Mouse (Mus musculus) kidney, embryonic 15.5 days (tissue): ENCODE results near the gene Nln. TPM values are rescaled to one million over a fixed set of nuclear protein-coding genes. Genes with fewer than 3 reads are reported as not detected.

Source experiments
- ATAC-seq: fragments of 200-750 bp; cut with Nextera tagmentation; replicated peaks from 2 replicates; pipeline ENCODE4 v1.8.0; 2017; ENCODE audit warnings: moderate TSS enrichment; ENCODE audit not compliant: low FRiP score
- H3K27ac ChIP-seq: fragments of 300-500 bp; sonication (generic); 2 replicates; pipeline ENCODE4 v1.5.1; 2015; ENCODE audit warnings: mild to moderate bottlenecking, inconsistent platforms
- H3K27me3 ChIP-seq: fragments of 300-500 bp; sonication (generic); 2 replicates; pipeline ENCODE4 v1.6.1; 2015; ENCODE audit warnings: inconsistent platforms
- H3K36me3 ChIP-seq: fragments of 300-500 bp; sonication (generic); 2 replicates; pipeline ENCODE4 v1.6.1; 2015; ENCODE audit warnings: inconsistent platforms
- H3K4me1 ChIP-seq: fragments of 300-500 bp; sonication (generic); 2 replicates; pipeline ENCODE4 v1.6.1; 2015; ENCODE audit warnings: inconsistent platforms
- H3K4me2 ChIP-seq: fragments of 300-500 bp; sonication (generic); 2 replicates; pipeline ENCODE4 v1.6.1; 2015; ENCODE audit warnings: moderate library complexity, mild to moderate bottlenecking, inconsistent platforms
- H3K4me3 ChIP-seq: fragments of 300-500 bp; sonication (generic); replicated peaks from 2 replicates; pipeline ENCODE4 v1.5.1; 2015; ENCODE audit warnings: mild to moderate bottlenecking, inconsistent platforms
- H3K9ac ChIP-seq: fragments of 300-500 bp; sonication (generic); 2 replicates; pipeline ENCODE4 v1.6.1; 2015; ENCODE audit warnings: mild to moderate bottlenecking, inconsistent platforms
- H3K9me3 ChIP-seq: fragments of 300-500 bp; sonication (generic); replicated peaks from 2 replicates; pipeline ENCODE4 v1.6.1; 2016; ENCODE audit warnings: inconsistent platforms
- WGBS: fragments of 180-500 bp; shearing (Covaris S2); methylation state at CpG from one replicate; pipeline ENCODE4 v1.1.7; 2015; ENCODE audit warnings: mixed read lengths; 5-methylcytosine and 5-hydroxymethylcytosine counted together
- polyA plus RNA-seq: library from polyadenylated mRNA; unstranded; fragments of >200 nt; fragmentation: Nextera tagmentation; extraction: Ambion mirVana; gene quantifications from 2 replicates; pipeline ENCODE4 v1.2.1, GENCODE M21; 2015

The Nln gene
- polyA plus RNA-seq, 1 experiment from 2014 or later = 18.6 TPM

GRCm38 (mm10) chr13:104061975-104062750 lies 47.3 kb downstream of the Nln start:
- no peaks in the 10 kb centered on the region for H3K27me3 ChIP-seq
- H3K4me1 ChIP-seq = no peaks in the 10 kb centered on the region
- no peak overlapping the region for H3K4me3 ChIP-seq
- H3K36me3 ChIP-seq = peaks cover 16% of the 10 kb centered on the region
- 32% methylated on average over 2 of the region's 2 CpGs for WGBS
- no peak overlapping the region; the same call in 1 of the 2 replicates for H3K27ac ChIP-seq
- no peak overlapping the region for H3K4me2 ChIP-seq
- no peaks in the 10 kb centered on the region for H3K9me3 ChIP-seq
- H3K9ac ChIP-seq = no peak overlapping the region
- no peak for ATAC-seq

- ATAC-seq = no peak
- H3K4me3 ChIP-seq = no peak overlapping the region
- H3K9ac ChIP-seq = no peak overlapping the region
- 84% methylated on average over 1 of the region's 1 CpGs for WGBS
- no peak overlapping the region for H3K27ac ChIP-seq
- H3K36me3 ChIP-seq = peaks cover 23% of the 10 kb centered on the region
- H3K9me3 ChIP-seq = no peaks in the 10 kb centered on the region
- H3K4me1 ChIP-seq = no peaks in the 10 kb centered on the region
- no peak overlapping the region for H3K4me2 ChIP-seq
- H3K27me3 ChIP-seq = no peaks in the 10 kb centered on the region
Measured at GRCm38 (mm10) chr13:104060231-104060630, 49.2 kb downstream of the Nln start.

GRCm38 (mm10) chr13:104059536-104059935 lies 49.9 kb downstream of the Nln start:
- Histone ChIP-seq H3K9ac (no peak overlapping the region), H3K27ac (no peak overlapping the region), H3K4me1 (no peaks in the 10 kb centered on the region), H3K27me3 (no peaks in the 10 kb centered on the region), H3K9me3 (no peaks in the 10 kb centered on the region), H3K36me3 (peaks cover 23% of the 10 kb centered on the region), H3K4me3 (no peak overlapping the region), H3K4me2 (no peak overlapping the region)
- no peak for ATAC-seq
- 87% methylated on average over 4 of the region's 4 CpGs for WGBS

- Histone ChIP-seq H3K4me2 (no peak overlapping the region), H3K4me1 (no peaks in the 10 kb centered on the region), H3K36me3 (peaks cover 19% of the 10 kb centered on the region), H3K9ac (no peak overlapping the region), H3K9me3 (no peaks in the 10 kb centered on the region), H3K4me3 (no peak overlapping the region), H3K27me3 (no peaks in the 10 kb centered on the region), H3K27ac (no peak overlapping the region)
- no peak for ATAC-seq
- WGBS = 85% methylated on average over 9 of the region's 9 CpGs
Measured at GRCm38 (mm10) chr13:104058761-104059160, 50.7 kb downstream of the Nln start.

- Histone ChIP-seq H3K27me3 (no peaks in the 10 kb centered on the region), H3K9me3 (no peaks in the 10 kb centered on the region), H3K4me1 (no peaks in the 10 kb centered on the region), H3K9ac (no peak overlapping the region), H3K4me2 (no peak overlapping the region), H3K36me3 (peaks cover 19% of the 10 kb centered on the region; the same call in 1 of the 2 replicates), H3K27ac (no peak overlapping the region), H3K4me3 (no peak overlapping the region)
- WGBS = 61% methylated on average over 9 of the region's 9 CpGs
- no peak for ATAC-seq
Measured at GRCm38 (mm10) chr13:104052271-104052753, 57.1 kb downstream of the Nln start.

GRCm38 (mm10) chr13:104048835-104049234 lies 60.6 kb downstream of the Nln start:
- 68% methylated on average over 3 of the region's 3 CpGs for WGBS
- H3K27ac ChIP-seq = no peak overlapping the region
- ATAC-seq = peak; percentile 54; the same call in 1 of the 2 replicates
- no peak overlapping the region for H3K4me3 ChIP-seq
- no peaks in the 10 kb centered on the region for H3K27me3 ChIP-seq
- H3K9me3 ChIP-seq = no peaks in the 10 kb centered on the region
- H3K4me1 ChIP-seq = 0 out of 2 replicates have a peak, but pooled peaks cover 4% of the 10 kb centered on the region
- no peak overlapping the region for H3K9ac ChIP-seq
- H3K36me3 ChIP-seq = peaks cover 12% of the 10 kb centered on the region; the same call in 1 of the 2 replicates
- no peak overlapping the region for H3K4me2 ChIP-seq

- no peak overlapping the region for H3K4me2 ChIP-seq
- H3K27ac ChIP-seq = no peak overlapping the region
- H3K9ac ChIP-seq = no peak overlapping the region
- H3K27me3 ChIP-seq = no peaks in the 10 kb centered on the region
- 0 out of 2 replicates have a peak, but pooled peaks cover 2% of the 10 kb centered on the region for H3K36me3 ChIP-seq
- no peak for ATAC-seq
- 69% methylated on average over 4 of the region's 4 CpGs for WGBS
- no peak overlapping the region for H3K4me3 ChIP-seq
- no peaks in the 10 kb centered on the region for H3K9me3 ChIP-seq
- peaks cover 12% of the 10 kb centered on the region for H3K4me1 ChIP-seq
Measured at GRCm38 (mm10) chr13:104045108-104045507, 64.3 kb downstream of the Nln start.

GRCm38 (mm10) chr13:104044332-104044731 lies 65.1 kb downstream of the Nln start:
- Histone ChIP-seq H3K4me1 (peaks cover 16% of the 10 kb centered on the region), H3K4me2 (no peak overlapping the region), H3K9ac (no peak overlapping the region), H3K9me3 (no peaks in the 10 kb centered on the region), H3K27me3 (no peaks in the 10 kb centered on the region), H3K36me3 (no peaks in the 10 kb centered on the region), H3K4me3 (no peak overlapping the region), H3K27ac (no peak overlapping the region)
- whole genome bisulfite sequencing = 66% methylated on average over 4 of the region's 4 CpGs
- ATAC-seq = no peak

GRCm38 (mm10) chr13:104042738-104043137 lies 66.7 kb downstream of the Nln start:
- no peak overlapping the region for H3K4me2 ChIP-seq
- H3K4me1 ChIP-seq = peaks cover 29% of the 10 kb centered on the region
- ATAC-seq = no peak
- H3K9me3 ChIP-seq = no peaks in the 10 kb centered on the region
- no peaks in the 10 kb centered on the region for H3K36me3 ChIP-seq
- no peaks in the 10 kb centered on the region for H3K27me3 ChIP-seq
- no peak overlapping the region for H3K4me3 ChIP-seq
- H3K27ac ChIP-seq = no peak overlapping the region
- 83% methylated on average over 8 of the region's 8 CpGs for WGBS
- H3K9ac ChIP-seq = no peak overlapping the region

GRCm38 (mm10) chr13:104041481-104041880 lies 67.9 kb downstream of the Nln start:
- no peak for ATAC-seq
- Histone ChIP-seq H3K36me3 (no peaks in the 10 kb centered on the region), H3K27me3 (no peaks in the 10 kb centered on the region), H3K9me3 (no peaks in the 10 kb centered on the region), H3K27ac (no peak overlapping the region), H3K4me1 (peaks cover 42% of the 10 kb centered on the region), H3K4me3 (no peak overlapping the region), H3K9ac (no peak overlapping the region), H3K4me2 (no peak overlapping the region)
- WGBS = 78% methylated on average over 7 of the region's 7 CpGs

GRCm38 (mm10) chr13:104040950-104041349 lies 68.5 kb downstream of the Nln start:
- no peak overlapping the region for H3K4me3 ChIP-seq
- 49% methylated on average over 4 of the region's 4 CpGs for whole genome bisulfite sequencing
- no peaks in the 10 kb centered on the region for H3K36me3 ChIP-seq
- H3K27me3 ChIP-seq = no peaks in the 10 kb centered on the region
- H3K4me2 ChIP-seq = no peak overlapping the region
- ATAC-seq = no peak
- H3K4me1 ChIP-seq = peaks cover 43% of the 10 kb centered on the region
- H3K9ac ChIP-seq = no peak overlapping the region
- no peak overlapping the region for H3K27ac ChIP-seq
- no peaks in the 10 kb centered on the region for H3K9me3 ChIP-seq

GRCm38 (mm10) chr13:104039861-104040260 lies 69.6 kb downstream of the Nln start:
- ATAC-seq = no peak
- no peaks in the 10 kb centered on the region for H3K9me3 ChIP-seq
- H3K4me2 ChIP-seq = no peak overlapping the region
- H3K4me1 ChIP-seq = peaks cover 52% of the 10 kb centered on the region
- H3K4me3 ChIP-seq = no peak overlapping the region
- 81% methylated on average over 4 of the region's 4 CpGs for WGBS
- no peaks in the 10 kb centered on the region for H3K27me3 ChIP-seq
- no peaks in the 10 kb centered on the region for H3K36me3 ChIP-seq
- no peak overlapping the region for H3K9ac ChIP-seq
- H3K27ac ChIP-seq = no peak overlapping the region
